Mouse (Mus musculus) kidney, adult 8-10 months (tissue): ENCODE measurements at regions not wholly inside any gene's neighbourhood (a gene's known extent, or its start where the extent isn't known, plus 50 kb on each side); places are given as distances from the start of the nearest gene placed in this dataset.
A peak's percentile ranks its signal among the peaks of the same experiment; 100 is the strongest.

ENCODE experiments used
- DNase-seq, 2 experiments: peaks; one replicate each; pipeline ENCODE4 v3.0.0; 2022

DNA sequence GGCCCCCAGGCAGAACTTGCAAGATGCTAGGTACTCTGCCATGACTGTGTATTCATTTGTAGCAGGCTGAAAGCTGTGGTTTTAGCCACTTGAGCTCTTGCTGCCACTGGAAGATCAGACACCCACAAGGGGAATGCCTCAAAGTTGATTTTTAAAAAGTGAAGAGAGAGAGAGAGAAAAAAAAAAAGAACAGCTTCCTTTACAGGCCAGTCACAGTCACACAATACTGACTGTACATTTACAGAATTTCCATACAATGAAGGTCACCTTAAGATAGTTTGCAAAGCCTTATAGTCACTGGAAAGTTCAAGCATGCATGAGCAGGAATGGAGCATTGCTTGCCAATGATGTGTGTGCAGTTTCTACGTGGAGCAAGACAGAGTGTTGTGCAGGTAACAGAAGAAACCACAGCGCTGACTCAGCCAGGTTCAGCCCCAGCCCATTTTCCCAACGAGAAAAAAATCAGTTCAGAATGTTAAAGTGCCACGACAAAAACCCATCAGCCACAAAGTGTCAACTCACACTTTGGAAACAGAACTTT, 109.3 kb upstream of the Ado start:
- DNase-seq, result no peak

DNA sequence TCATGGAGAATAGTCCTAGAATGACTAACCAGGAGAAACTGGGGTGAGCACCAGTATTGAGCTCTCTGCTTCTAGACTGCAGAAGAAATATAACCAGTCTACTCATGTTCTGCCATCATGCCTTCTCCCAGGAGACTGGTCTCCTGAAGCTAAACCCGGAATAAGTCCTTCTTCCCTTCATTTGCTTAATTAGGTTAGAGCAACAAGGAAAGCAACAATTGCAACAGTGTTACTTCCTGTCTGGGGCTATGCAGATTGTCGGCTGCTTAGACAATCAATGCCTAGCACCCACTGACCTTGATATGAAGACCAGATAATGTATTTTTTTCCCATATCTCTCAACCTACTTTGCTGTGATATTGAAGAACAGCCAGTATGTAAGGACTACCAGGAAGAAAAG, 108.5 kb upstream of the Ado start:
- DNase-seq, result no peak

DNA sequence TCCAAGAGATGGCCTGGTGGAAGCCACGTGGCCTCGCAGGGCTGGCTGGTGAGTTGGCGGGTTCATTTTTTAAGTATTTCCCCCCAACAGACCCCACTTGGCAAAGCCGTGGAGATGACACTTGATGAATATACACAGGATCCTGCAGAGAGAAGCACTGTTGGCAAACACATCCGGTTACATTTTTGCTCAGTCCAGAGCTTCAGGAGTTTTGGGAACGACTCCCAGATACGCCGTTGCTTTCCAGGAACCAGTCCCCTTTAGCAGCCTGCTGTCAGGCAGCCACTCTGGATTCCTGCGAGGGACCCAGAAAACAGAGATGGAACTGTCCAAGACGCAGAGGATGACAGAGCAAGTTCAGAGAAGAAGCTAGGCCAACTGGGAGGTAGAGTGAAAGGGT, 105.8 kb upstream of the Ado start:
- DNase-seq, result no peak

DNA sequence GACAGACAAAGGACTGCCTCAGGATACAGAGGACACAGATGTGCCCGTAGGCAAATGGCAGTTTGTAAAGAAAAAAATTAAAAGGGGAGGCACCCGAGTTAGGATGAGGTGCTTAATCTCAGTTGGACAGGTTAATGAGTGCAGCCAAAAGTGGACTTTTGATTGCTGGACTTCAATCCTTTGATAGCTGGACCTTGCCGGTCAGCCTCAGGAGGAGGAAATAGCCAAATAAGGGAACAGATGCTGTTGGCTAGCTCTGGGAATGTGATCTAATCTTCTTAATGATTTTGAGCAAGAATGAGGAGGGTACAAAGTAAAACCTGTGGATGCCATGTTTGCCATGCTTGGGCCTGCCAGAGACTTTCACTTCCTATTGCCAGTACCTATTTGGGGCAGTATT, 103.5 kb upstream of the Ado start:
- peak; percentile 15 to 43 for DNase-seq

DNA sequence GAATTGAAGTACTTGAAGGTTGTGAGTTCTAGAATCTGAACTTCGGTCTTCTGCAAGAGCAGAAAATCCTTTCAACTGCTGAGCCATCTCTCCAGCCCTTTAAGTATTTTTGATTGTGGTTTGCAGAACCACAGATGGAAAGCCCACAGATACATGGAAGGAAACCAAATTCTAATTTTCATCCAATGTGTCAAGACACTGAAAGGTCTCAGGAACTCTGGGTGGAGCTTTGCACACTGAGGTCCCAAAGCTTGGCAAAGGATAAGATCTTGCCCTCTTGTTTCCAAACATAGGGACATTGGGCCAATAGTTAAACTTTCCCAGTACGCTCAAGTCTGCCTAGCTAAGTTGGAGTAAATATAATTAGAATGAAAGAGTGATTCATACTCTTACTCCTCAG, 102.6 kb upstream of the Ado start:
- DNase-seq, result no peak

DNA sequence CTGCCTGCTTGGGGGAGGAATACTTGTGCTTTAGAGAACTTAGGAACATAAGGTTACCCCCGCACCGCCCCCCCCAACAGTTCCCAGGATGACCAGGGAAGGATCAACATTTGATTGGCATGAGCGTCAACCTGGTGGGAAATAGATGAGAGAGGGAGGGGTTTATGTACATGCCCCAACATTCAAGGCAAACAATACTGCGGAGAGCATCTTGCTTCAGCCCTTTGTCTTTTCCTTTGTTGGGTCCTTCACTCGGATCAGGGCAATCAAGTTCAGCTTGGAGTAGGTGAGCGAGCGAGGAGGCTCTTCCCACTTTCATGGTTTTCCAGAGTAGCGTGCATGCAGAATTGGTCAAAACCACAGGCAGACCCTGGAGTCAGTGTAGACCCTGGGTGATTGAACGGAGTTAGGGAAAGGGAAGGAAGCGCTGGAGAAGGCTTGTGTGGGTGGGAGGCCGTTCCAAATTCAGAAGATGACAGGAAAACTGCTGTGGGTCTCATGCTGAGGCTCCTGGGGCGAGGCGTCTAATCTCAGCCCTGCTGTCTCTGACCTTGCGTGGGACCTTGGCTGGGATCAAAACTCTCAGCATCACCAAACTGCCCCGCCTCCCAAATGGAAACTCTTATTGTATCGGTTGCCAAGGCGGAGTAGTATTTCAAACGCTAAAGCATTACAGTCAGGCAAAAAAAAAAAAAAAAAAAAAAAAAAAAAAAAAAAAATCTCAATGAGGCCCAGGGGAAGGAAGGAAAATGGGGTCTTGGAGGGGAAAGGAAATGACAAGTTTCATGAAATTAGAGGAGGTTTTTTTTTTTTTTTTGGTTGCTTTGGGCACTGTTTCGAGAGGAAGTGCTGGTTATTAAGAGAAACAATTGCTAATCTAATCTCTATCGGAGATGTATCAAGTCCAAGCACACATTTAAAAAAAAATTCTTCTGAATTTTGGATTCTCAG, 99.3 kb upstream of the Ado start:
- DNase-seq, result peak in 1 of 2 experiments; percentile 8

DNA sequence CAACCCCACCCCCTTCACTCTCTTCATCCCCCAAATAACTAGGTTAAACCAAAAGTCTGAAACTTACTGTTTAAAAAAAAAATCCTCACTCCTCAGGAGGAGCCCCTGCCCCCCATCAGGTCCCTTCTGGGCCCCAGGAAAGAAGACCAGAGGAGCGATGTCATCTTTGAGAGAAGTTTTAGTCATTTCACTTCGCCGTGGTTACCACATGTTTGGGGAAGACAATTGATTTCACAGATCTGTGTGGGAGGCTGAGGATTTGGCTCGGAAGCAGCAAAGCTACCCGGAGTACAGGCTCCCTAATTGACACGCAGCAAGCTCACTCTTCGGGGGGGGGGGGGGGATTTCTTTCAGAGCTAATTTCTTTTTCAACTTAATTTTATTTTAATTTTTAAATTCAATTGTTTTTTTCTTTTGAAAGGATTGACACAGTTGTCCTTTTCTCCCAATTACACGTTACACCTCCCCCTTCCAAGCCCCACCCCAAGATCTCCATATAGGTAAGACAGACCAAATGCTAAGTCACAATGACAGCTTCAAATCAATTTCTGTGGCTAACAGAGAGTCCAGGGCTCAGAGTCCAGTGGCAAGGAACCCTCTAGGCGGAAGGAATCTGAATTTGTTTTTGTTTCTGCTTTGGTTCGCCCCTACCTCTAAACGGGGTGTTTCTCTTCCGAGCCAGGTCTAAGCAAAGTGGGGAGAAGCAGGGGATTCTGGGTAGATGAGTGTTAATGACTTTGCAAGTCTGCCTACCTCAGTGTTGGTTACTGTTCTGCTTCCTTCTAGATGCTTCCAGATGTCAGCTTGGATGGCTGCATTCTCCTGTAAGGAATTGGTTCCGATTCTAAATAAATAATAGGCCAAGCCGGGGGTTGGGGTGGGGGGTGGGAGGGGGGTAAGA, 98.2 kb upstream of the Ado start:
- DNase-seq, result no peak

DNA sequence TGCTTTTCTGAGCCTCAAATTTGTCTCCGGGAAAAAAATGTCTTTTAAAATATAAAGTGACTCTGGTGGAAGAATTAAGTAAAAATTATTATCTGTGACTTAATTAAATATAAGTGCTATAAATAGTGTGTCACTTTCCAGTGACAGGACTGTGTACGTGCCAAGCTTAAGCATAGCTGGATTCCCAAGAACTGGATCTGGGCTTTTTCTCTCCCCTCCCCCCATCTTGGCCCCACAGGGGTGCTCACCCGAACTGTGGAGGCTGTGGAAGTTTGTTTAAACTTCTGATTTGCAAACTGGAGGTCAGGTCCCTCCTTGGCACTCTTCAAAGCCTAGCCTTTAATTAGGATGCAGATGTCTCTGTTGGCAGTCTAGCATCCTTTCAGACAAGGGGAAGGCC, 97.1 kb upstream of the Ado start:
- no peak for DNase-seq

DNA sequence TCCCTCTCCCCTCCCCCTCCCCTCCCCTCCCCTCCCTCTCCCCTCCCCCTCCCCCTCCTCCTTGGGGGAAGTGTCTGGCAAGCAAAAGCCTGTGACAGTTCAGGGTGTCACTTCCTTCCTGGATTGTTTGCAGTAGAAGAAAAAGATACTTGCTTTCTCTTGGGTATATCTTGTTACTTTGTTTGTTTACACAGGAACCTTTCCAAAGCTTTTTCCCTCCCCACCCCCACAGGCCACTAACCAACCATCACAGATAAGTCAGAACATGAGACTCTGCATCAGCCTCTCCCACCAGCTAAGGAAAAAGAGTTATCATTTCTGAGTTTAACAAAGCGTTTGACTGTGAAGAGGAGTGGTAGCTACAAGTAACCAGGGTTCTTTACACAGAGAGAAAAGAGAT, 95.5 kb upstream of the Ado start:
- peak; percentile 18 to 20 for DNase-seq

DNA sequence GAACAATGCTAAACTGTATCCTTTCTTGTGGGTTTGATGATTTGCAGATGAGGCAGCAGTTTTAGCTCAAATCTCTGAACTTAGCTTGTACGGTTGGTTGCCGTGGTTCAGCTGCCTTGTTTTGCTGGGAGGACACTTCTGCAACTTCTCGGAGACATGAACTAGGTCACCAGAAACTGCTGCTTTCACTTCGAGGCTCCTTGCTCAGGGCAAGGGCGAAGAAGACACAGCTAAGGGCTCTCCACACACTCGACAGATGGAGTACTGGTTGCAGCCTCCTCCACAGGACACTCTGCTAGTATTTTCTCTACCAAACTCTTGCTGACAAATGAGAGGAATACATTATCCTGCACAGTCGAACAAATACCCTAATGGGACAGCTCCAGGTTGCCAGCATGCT, 94.9 kb upstream of the Ado start:
- DNase-seq, result no peak

DNA sequence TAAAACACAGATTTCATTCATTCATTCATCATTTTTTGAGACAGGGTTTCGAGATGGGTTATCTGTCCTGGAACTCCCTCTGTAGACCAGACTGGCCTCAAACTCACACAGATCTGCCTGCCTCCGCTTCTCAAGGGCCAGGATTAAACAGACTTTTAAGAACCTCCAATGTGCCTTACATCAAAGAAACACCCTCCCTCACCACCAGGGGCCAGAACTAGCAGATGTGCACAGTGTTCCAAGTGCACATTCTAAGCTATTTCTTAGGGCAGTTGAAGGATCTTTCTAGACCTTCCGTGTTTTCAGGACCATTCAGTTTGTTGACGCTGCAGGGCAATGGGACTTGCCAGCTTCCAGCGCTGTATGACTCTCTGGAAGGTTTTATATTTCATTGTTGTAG, 88.6 kb upstream of the Ado start:
- DNase-seq, result no peak

DNA sequence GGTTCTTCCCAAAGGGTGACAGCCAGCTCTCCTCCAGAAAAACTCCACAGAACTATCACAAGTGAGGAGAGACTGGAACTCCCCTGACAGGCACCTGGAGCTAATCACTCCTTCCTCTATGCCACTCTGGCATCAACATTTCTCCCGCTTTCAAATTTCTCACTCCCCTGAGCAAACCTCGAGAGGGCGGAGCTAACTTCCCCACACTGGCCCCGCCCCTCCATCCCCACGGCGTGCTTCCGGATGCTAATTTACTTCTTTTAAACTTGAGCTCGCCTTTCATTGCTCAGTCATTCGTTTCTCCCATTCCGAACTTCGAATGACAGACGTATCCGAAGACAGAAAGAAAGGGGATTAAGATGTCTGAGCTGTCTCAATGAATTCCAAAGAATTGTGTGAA, 87.8 kb upstream of the Ado start:
- peak in 1 of 2 experiments; percentile 7 for DNase-seq

DNA sequence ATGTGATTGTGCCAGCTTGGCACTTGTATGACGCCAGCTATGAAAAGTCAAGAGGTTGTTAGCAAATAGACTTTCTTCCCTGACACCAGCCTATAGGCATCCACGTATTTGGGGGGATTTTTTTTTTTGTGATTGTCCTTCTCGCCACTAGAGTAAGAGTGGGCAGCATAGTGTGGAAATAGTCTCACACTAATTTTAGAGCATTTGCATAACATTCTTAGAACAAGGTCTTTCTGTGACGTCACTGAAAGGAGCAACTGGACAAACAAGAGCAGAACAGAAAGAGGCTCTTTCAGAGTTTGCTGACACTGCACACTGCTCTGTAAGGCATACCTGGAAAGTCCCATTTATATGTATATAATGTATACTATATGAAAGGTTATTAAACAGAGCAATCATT, 86.0 kb upstream of the Ado start:
- DNase-seq, result no peak

DNA sequence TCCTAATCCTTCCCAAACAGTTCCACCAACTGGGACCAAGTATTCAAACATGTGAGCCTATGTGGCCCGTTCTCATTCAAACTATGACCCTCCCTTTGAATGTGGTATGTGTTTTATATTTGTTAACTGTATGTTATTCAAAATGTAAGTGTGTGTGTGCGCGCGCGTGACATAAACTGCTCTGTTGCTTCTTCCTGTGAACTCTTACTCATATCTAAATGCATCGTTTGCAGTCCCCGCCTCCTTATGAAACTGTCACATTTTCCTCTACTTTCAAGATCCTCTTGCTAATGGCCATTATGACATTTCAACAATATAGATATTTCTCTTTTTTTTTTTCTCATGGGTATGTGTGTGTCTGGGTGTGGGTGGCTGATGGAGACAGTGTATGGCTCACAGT, 84.3 kb upstream of the Ado start:
- no peak for DNase-seq

DNA sequence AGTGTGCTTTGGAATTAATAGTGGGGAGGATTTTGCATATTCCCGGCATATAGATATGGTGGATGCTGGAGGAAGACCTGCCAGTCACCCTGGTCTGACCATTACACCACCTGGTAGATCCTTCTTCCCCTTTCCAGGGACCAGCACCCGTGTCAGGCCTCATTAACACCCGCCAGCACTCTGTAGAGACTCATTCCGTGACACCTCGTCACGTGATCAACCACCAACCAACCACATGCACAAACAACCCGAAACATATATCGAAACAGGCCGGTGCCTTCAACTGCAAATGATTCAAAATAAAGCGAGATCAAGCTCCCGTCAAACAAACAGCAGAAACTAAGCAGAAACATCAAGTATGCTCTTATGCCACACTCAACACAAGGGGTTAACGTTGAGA, 74.6 kb upstream of the Ado start:
- no peak for DNase-seq

DNA sequence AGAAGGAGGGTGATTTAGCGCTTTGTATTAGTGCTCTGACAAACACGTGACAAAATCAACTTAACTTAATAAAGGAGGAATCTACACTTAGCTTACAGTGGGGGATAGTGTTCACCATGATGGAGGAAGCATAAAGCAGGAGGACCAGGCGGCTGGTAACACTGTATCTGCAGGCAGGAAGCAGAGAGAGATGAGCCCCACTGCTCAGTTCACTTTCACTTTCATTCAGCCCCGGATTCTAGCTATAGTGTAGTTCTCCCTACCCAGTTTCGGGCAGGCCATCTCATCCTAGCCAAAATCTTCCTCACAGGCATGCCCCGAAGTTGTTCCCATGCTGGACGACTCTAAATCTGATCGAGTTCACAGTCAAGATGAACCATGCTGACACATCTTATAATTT, 71.3 kb upstream of the Ado start:
- no peak for DNase-seq

DNA sequence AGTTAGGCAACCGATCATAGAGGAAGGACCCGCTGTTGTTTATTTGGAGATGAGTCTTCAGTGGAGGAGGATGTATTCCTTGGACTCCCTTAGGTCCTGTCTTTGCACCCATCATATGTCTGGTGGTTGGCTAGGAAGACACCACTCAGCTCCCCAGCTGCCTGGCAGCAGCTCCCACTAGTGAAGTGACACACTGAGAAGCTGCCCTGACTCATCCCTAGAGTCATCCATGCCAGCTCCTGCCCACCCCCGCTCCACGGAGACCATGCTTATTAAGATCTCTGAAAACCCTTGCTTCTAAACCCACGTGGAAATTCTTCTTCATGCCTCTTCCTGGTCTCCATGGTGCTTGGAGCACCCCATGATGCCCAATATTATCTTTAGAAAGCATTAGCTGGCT, 69.4 kb upstream of the Ado start:
- no peak for DNase-seq

DNA sequence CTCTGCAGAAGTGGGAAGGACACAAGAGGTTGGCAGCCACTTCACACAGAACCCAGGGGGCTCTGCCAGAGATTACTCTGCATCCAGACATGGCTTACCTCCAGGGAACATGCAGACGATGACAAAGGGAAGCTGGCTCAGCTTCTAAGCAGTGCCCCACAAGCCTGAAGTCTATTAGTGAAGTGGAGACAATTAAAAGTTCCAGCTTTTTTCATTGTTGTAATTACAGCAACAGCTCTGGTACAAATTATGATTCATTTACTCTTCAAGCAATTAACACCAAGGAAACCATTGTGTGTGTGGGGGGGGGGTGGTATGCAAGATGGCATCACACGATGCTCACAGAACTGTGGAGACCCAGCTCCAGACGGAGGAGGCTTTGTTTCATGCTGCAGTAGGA, 66.3 kb upstream of the Ado start:
- DNase-seq, result no peak

DNA sequence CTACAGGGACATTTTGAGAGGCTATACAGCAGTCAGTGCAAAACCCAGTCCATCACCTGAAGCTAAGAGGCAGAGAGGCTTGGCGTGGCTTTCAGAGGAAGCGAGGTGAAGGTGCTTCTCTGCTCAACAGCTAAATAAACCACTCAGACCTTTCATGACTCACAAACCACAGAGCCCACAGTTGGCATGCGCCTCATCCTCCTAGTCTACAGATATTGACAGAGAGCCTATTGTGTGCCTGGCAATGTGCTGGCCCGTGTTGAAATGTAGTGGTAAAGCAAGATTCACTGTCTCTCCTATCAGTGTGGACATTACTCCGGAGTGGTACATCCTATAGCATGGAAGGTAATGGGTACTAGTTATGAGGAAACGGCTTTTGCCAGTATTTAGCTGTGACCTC, 61.9 kb upstream of the Ado start:
- DNase-seq, result no peak

DNA sequence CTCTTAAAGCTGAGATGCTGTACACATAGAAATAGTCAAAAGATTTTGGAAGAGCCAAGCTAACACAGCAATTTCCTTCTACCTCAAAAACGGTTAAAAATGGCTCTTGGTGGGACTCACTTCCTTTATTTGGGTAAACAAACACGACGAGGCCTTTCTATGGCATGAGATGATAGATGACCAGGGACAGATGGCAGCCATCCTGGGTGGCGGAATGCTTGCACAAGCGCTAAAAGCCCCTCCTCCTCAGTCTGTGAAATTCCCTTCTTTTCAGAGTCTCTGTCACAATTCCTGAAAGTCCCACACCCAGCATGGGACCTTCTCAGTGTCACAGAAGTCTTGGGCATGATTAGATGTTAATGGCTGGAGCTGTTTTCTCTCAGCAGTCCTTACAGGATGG, 59.3 kb upstream of the Ado start:
- no peak for DNase-seq

DNA sequence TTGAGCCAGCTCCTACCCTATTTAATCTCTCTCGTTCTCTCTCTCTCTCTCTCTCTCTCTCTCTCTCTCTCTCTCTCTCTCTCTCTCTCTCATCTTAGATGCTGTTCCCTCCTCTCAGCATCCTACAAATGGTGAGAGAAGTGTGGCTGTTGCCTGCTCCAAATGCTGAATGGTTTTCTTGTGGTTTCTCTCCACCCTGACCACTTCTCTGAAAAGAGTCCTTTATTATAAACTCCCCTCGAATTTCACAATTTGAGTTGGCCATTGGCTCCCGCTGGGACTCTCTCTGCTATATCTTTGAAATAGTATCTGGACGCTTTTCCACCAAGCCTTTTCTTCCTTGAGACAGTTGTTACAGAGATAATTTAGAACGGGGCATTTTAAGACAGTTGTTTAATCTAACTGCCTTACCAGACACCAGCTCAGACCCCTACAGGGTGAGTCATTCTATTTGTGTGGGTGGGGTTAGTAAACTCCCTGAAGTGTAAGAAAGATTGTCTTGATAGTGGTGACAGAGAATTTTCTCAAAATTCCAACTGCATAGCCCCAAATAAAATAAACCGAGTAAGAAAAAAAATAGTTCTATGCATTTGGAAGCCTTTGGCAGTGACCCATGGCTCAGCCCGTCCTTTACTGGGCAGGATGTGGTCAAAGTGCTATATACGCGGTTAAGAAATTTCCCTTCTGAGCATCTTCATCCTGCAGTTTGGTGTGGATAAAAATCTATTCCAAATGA, 58.7 kb upstream of the Ado start:
- DNase-seq, result no peak

DNA sequence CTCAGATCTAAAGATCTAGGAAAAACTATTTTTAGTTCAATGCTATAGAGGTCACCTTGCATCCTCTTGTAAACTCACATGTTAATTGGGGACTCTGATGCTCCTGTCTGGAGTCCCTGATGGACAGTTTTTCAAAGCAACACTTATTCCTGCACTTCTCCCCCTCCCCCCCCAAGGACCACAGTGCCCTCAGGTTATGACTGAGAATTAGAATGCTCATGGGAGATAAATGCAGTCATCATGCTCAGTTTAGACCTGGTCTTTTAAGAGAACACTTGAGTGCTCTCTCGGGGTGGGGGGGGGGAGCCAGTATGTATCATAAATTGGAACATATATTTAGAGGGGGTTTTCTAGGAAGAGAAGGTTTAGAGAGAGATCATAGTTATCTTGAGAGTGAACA, 58.0 kb upstream of the Ado start:
- DNase-seq, result no peak

DNA sequence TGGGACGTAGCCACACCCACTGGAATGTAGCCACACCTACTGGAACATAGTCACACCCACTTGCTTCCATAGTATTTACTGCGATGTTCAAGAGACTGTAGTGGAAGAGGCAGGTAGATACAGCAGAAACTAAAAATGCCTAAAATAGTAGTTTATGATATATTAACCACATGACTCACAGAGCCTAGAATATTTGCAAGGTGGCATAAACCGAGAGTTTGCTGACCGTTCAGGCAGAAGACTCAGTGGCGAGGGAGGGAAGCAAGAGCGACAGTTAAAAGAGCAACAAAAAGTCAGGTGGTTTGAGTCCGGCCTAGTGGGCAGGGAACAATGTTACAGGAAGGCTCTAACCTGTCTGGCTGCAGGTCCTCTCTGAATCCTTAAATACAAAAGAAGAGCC, 50.6 kb upstream of the Ado start:
- DNase-seq, result no peak
